Comparison of ENCODE assay signal across 8 mouse cellular contexts in genomic region chr1:34849745-34850342, GRCm38 (mm10). TPM values are rescaled to one million over a fixed set of nuclear protein-coding genes. Genes with fewer than 3 reads are reported as not detected.
DNase-seq lines count a peak whose midpoint lies in the region; ATAC-seq and TF ChIP-seq lines count a peak whose summit lies in the region.

Gene Plekhb2 (plus strand): TSS chr1:34849976.

- H3K4me3 ChIP-seq in hindbrain, postnatal 0 days (ENCODE audit: low read length): peak within 1 kb of the TSS; percentile 82

- peak within 1 kb of the TSS; percentile 89 for H3K27ac ChIP-seq in hindbrain, postnatal 0 days

- under 1% methylated on average over 37 of the region's 40 CpGs for WGBS in hindbrain, postnatal 0 days

- no peaks in the 10 kb centered on the region for H3K36me3 ChIP-seq in hindbrain, postnatal 0 days (ENCODE audit: insufficient read depth, low read length)

- H3K27me3 ChIP-seq in hindbrain, postnatal 0 days (ENCODE audit: insufficient read depth, low read length): no peaks in the 10 kb centered on the region

- H3K4me2 ChIP-seq in hindbrain, postnatal 0 days (ENCODE audit: low read depth, low read length): peak within 1 kb of the TSS; percentile 78

- no peak for TF ChIP-seq CTCF in hindbrain, postnatal 0 days (IDR thresholded peaks at IDR 0.05; ENCODE audit: low read depth)

- peak; percentile 90 for DNase-seq in ZHBTc4 (ENCODE audit: low read depth, low spot score)
- peak; percentile 73 to 84 for DNase-seq in gastrocnemius, adult 8-10 months (ENCODE audit: low spot score in 2 of 2)
- DNase-seq in hindbrain, postnatal 0 days (ENCODE audit: low spot score): peak; percentile 93
- DNase-seq in left cerebral cortex, adult 18-20 months (ENCODE audit: low spot score in 2 of 2): peak; percentile 86 to 89
- peak; percentile 90 to 91 for DNase-seq in lung, postnatal 4 days
- DNase-seq in retina, postnatal 1 day: peak; percentile 90
- DNase-seq in urinary bladder, adult 18-20 months (ENCODE audit: low spot score in 2 of 2): peak; percentile 77 to 85

- peak; percentile 84 for ATAC-seq in common myeloid progenitor, adult 5-6 weeks (replicated peaks; ENCODE audit: low read depth, poor library complexity, severe bottlenecking)
- ATAC-seq in hindbrain, postnatal 0 days: peak; percentile 84

- 0 out of 2 replicates have a peak, but pooled peaks cover 17% of the 10 kb centered on the region for H3K4me1 ChIP-seq in hindbrain, postnatal 0 days (ENCODE audit: insufficient read depth, low read length)

- H3K9me3 ChIP-seq in hindbrain, postnatal 0 days (ENCODE audit: low read length): no peaks in the 10 kb centered on the region

- peak within 1 kb of the TSS; percentile 87 for H3K9ac ChIP-seq in hindbrain, postnatal 0 days (replicated peaks; ENCODE audit: low read length)

RNA-seq across cellular contexts. Expression of gene Plekhb2, which starts in this region (rescaled TPM):
- 8.1 and 18.9 TPM in 2 replicates for total RNA-seq in common myeloid progenitor, adult 5-6 weeks (2017)
- 10 to 100 TPM; 61.3 to 67.2 (median 62.5) TPM for total RNA-seq in gastrocnemius, adult 8-10 months (2022)
- total RNA-seq in hindbrain, postnatal 0 days (2014; rRNA removed): 98.6 and 117 TPM in 2 replicates
- 104 and 107 TPM in 2 replicates for polyA plus RNA-seq in hindbrain, postnatal 0 days (2015; fragmentation: Nextera tagmentation; extraction: Ambion mirVana)
- total RNA-seq in left cerebral cortex, adult 18-20 months (2021): 100 to 1,000 TPM; 269 to 306 TPM

Comparison
In these comparisons a context has a peak if more than half of its experiments do, and no peak if none do; other contexts are left out.
1. Peak in every context shown above with its lines: DNase-seq, ATAC-seq, H3K4me3 ChIP-seq and H3K27ac ChIP-seq.